Mouse (Mus musculus): Measurements from ENCODE around the gene Vmn2r93.

DNA sequence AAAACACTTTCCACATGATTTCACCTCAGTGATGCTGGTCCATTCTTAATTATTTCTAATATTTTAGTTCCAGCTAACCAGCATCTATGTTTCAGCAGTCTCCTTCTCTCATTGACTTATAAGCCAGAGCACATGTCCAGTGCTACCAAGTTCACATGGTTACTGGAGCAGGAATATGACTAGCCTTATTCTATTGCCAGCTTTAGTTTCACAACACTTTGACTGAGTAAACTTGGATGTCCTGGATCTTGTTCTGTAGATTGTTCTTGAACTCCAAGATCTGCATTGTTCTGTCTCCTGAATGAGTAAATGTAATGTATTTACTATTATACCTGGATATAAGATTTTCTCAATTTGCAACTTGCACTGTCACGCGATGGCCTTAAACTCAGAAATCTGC is 25.1 kb downstream of the Vmn2r93 start:
- TF ChIP-seq POLR2A (IDR thresholded peaks at IDR 0.05; ENCODE audit: insufficient read length, low read depth) (no peak), E2F4 (IDR thresholded peaks at IDR 0.05; ENCODE audit: insufficient read depth) (no peak), MYOD1 (IDR thresholded peaks at IDR 0.05; ENCODE audit: control insufficient read depth in 1 of 3, insufficient read length in 2 of 3, low read depth in 2 of 3) (no peak), TCF12 (IDR thresholded peaks at IDR 0.05; ENCODE audit: insufficient read depth, poor library complexity, severe bottlenecking) (no peak), TCF3 (IDR thresholded peaks at IDR 0.05; ENCODE audit: insufficient read length, low read depth) (no peak), MYOG (IDR thresholded peaks at IDR 0.05; ENCODE audit: control insufficient read depth in 1 of 3, insufficient read depth in 1 of 3, insufficient read length in 2 of 3, low read depth in 2 of 3) (no peak), SRF (IDR thresholded peaks at IDR 0.05; ENCODE audit: control insufficient read depth, insufficient read length, low read depth) (no peak), POLR2AphosphoS2 (IDR thresholded peaks at IDR 0.05; ENCODE audit: insufficient read length, low read depth) (no peak), CEBPB (IDR thresholded peaks at IDR 0.05; ENCODE audit: insufficient read depth, poor library complexity, severe bottlenecking) (no peak), USF1 (IDR thresholded peaks at IDR 0.05; ENCODE audit: low read depth) (no peak)
